Mouse (Mus musculus) liver, adult 2 months (tissue): ENCODE data around the gene Gm26897. TPM values are rescaled to one million over a fixed set of nuclear protein-coding genes. Genes with fewer than 3 reads are reported as not detected.
A peak's percentile ranks its signal among the peaks of the same experiment; 100 is the strongest.

ENCODE experiments used
- DNase-seq: peaks from one replicate; pipeline ENCODE4 v3.0.0-alpha.2; 2011; ENCODE audit warnings: low read depth, low spot score; ENCODE audit errors: extremely low read depth
- H3K27ac ChIP-seq: fragments of 200-500 bp; replicated peaks from 2 replicates; pipeline ENCODE4 v1.5.1; 2012; ENCODE audit warnings: low read depth, mild to moderate bottlenecking, control low read depth, inconsistent platforms, low read length; ENCODE audit not compliant: insufficient read depth
- H3K27me3 ChIP-seq: fragments of 200-500 bp; 2 replicates; pipeline ENCODE4 v1.6.1; 2012; ENCODE audit warnings: mild to moderate bottlenecking, moderate library complexity, low read length, inconsistent platforms; ENCODE audit not compliant: control insufficient read depth, insufficient read depth
- H3K36me3 ChIP-seq: fragments of 200-500 bp; 2 replicates; pipeline ENCODE4 v1.6.1; 2012; ENCODE audit warnings: low read length, inconsistent platforms; ENCODE audit not compliant: control insufficient read depth, insufficient read depth
- H3K4me1 ChIP-seq: fragments of 200-500 bp; 2 replicates; pipeline ENCODE4 v1.6.1; 2011; ENCODE audit warnings: low read length; ENCODE audit not compliant: control insufficient read depth, insufficient read depth
- H3K4me3 ChIP-seq: fragments of 200-500 bp; 2 replicates; pipeline ENCODE4 v1.5.1; 2011; ENCODE audit warnings: low read depth, mild to moderate bottlenecking, control low read depth, low read length, moderate library complexity; ENCODE audit not compliant: insufficient read depth
- H3K79me2 ChIP-seq: fragments of 200-500 bp; 2 replicates; pipeline ENCODE4 v1.6.1; 2012; ENCODE audit warnings: inconsistent platforms, mild to moderate bottlenecking, low read length, moderate library complexity; ENCODE audit not compliant: control insufficient read depth, insufficient read depth
- H3K9ac ChIP-seq: fragments of 200-500 bp; 2 replicates; pipeline ENCODE4 v1.6.1; 2012; ENCODE audit warnings: low read depth, mild to moderate bottlenecking, control low read depth, inconsistent platforms, low read length
- CTCF ChIP-seq: fragments of 200-500 bp; IDR thresholded peaks from 2 replicates; pipeline ENCODE4 v1.5.1; 2011; ENCODE audit warnings: low read depth, low read length, control low read depth
- POLR2A ChIP-seq: fragments of 200-500 bp; IDR thresholded peaks from 2 replicates; pipeline ENCODE4 v1.6.1; 2011; ENCODE audit warnings: low read length, control low read depth; ENCODE audit not compliant: insufficient read depth; ENCODE audit errors: extremely low read depth
- WGBS: fragments of 180-500 bp; shearing (Covaris S2); methylation state at CpG from one replicate; pipeline ENCODE4 v1.1.7; 2018; 5-methylcytosine and 5-hydroxymethylcytosine counted together
- polyA plus RNA-seq: library from polyadenylated mRNA; depleted of rRNA; stranded (reverse); fragments of >200 nt; gene quantifications from 2 replicates; pipeline ENCODE4 v1.2.3, GENCODE M21; 2012
- total RNA-seq: library from RNA; depleted of rRNA; stranded (reverse); fragments of >200 nt; gene quantifications from 2 replicates; pipeline ENCODE4 v1.2.3, GENCODE M21; 2014

The Gm26897 gene
- total and polyA plus RNA-seq, 2 experiments, result not detected

DNA sequence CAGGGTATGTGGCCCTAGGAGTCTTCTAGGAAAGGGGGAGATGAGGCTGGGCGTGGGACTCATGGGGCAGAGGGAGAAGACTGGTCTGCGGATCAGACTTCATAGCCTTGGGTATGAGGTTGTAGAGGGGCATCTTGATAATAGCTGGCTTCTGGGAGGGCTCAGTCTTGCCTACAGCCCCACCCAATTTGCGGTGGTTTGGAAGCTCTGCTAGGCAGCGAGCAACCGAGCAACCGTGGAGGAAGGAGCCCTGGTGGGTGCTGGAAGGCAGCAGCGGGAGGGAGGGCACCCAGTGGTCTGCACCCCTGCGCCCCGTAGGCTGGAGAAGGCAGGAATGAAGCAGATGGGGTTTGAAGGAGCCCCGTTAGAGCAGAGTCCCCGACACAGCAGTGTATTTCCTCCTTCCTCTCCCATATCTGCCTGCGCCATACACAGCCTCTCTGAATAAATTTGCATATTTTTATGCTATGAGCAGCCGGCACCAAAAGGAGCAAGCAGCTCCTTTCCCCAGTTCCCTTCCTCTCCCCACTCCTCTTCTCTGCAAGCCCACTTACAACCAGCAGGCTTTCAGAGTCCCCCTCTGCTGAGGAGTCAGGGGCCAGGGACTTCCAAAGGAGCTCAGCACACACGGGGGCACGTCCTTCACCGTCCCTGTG, 20.9 kb downstream of the Gm26897 start:
- Histone ChIP-seq H3K36me3 (no peaks in the 10 kb centered on the region), H3K9ac (no peak overlapping the region), H3K79me2 (no peaks in the 10 kb centered on the region), H3K4me3 (no peak overlapping the region), H3K4me1 (no peaks in the 10 kb centered on the region), H3K27ac (no peak overlapping the region), H3K27me3 (no peaks in the 10 kb centered on the region; the same call in 1 of the 2 replicates)
- DNase-seq, result no peak
- TF ChIP-seq POLR2A (no peak), CTCF (no peak)
- 38% methylated on average over 16 of the region's 16 CpGs for WGBS

DNA sequence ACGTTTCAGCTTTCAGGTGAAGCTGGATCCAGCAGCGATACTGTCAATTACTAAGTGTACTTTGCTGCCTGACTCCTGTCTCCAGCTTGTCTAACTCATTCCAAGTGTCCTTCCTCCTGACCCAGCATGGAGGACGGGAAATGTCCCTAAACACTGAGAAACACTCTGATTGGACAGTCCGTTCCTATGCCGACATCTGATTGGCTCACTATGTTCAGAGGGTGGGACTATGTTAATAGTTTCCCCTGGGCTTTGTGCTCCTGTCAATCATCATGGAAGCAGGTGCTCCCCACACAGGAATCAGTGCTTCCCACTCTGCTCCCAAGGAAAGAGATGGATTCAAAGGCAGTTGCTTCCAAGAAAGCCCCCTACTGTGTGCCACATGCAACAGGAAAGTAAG, 21.6 kb downstream of the Gm26897 start:
- Histone ChIP-seq H3K9ac (no peak overlapping the region), H3K4me3 (no peak overlapping the region), H3K4me1 (no peaks in the 10 kb centered on the region), H3K27me3 (no peaks in the 10 kb centered on the region; the same call in 1 of the 2 replicates), H3K79me2 (no peaks in the 10 kb centered on the region), H3K36me3 (no peaks in the 10 kb centered on the region), H3K27ac (no peak overlapping the region)
- 12% methylated on average over 5 of the region's 5 CpGs for WGBS
- TF ChIP-seq CTCF (no peak), POLR2A (no peak)
- DNase-seq, result peak; percentile 9

DNA sequence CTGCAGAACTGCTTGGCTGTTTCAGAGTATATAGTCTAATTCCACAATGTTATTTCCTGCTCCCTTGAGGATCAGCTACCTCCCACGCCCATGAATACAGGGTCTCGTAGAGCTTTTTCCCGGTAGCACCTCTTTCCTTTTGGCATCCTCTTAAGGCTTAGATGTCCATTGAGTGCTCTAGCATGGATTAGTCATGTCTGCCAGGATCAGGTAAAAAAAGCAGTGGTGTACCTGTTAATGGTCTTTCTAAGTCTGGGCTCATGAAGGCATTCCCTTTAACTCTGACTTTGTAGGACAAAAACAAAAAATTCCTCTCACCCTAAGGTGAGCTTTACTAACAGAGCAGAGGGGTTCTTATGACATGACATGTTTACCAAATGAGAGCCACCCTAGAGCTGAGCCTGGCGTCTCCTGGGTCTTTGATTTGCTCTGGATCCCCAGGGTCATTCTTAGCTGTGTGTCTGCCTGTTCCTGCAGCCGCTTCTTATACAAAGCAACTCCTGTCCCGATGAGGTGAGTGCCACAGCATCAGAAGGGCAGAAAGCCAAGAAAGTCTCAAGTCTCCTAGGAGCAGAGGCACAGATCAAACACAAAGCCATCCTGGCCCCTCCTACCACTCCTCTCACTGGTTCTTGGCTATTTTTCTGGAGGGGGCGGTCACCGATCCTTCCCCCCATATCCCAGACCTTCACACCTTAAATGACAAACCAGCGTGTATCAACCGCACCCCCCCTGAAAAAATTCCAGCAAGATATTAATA, 27.2 kb downstream of the Gm26897 start:
- Histone ChIP-seq H3K36me3 (no peaks in the 10 kb centered on the region), H3K79me2 (no peaks in the 10 kb centered on the region), H3K27me3 (no peaks in the 10 kb centered on the region), H3K27ac (no peak overlapping the region), H3K9ac (no peak overlapping the region), H3K4me3 (no peak overlapping the region), H3K4me1 (no peaks in the 10 kb centered on the region)
- TF ChIP-seq POLR2A (no peak), CTCF (no peak)
- DNase-seq, result no peak
- WGBS, result 32% methylated on average over 10 of the region's 10 CpGs

- Histone ChIP-seq H3K27ac (no peak overlapping the region), H3K79me2 (no peaks in the 10 kb centered on the region), H3K4me1 (no peaks in the 10 kb centered on the region), H3K36me3 (no peaks in the 10 kb centered on the region), H3K27me3 (no peaks in the 10 kb centered on the region), H3K9ac (no peak overlapping the region), H3K4me3 (no peak overlapping the region)
- DNase-seq, result no peak
- 3% methylated on average over 12 of the region's 12 CpGs for WGBS
- TF ChIP-seq POLR2A (no peak), CTCF (no peak)
Measured at GRCm38 (mm10) chr5:111761574-111761973, 27.9 kb downstream of the Gm26897 start.

DNA sequence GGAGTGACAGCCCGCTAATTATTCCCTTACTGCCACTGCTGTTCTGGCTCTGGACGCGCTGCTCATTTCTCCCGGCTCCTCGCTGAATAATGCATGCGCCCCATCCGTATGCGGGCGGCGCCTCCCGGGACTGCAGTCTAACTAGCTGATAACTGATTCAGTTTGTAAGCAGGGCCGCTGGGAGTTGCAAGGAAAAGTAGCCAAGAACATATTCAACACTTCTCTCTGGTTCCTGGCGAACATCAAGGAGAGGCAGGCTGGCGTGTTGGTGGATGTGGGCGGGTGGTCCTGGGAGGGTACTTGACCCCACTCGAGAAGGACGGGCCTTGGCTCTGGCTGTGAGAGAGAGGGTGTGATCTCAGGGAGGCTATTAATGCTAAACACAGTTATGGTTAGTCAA, 28.4 kb downstream of the Gm26897 start:
- H3K79me2 ChIP-seq, result no peaks in the 10 kb centered on the region
- DNase-seq, result no peak
- H3K4me1 ChIP-seq, result no peaks in the 10 kb centered on the region
- H3K9ac ChIP-seq, result no peak overlapping the region
- WGBS, result 20% methylated on average over 17 of the region's 17 CpGs
- H3K27me3 ChIP-seq, result no peaks in the 10 kb centered on the region
- H3K4me3 ChIP-seq, result no peak overlapping the region
- TF ChIP-seq CTCF (no peak), POLR2A (no peak)
- no peak overlapping the region for H3K27ac ChIP-seq
- H3K36me3 ChIP-seq, result no peaks in the 10 kb centered on the region
